Mouse (Mus musculus) inflammation-experienced regulatory T-cells, adult 6 months (primary cell): ENCODE data around the gene Lamb3. TPM values are rescaled to one million over a fixed set of nuclear protein-coding genes. Genes with fewer than 3 reads are reported as not detected.

Source experiments
- ATAC-seq: one replicate; pipeline ENCODE4 v1.8.0; 2017
- polyA plus RNA-seq, 3 experiments: library from polyadenylated mRNA; unstranded; fragments of 100-300 nt; shearing (Covaris generic); gene quantifications; one replicate each; pipeline ENCODE4 v1.2.1; 2017

Gene Lamb3
- polyA plus RNA-seq, 3 experiments from 2014 or later, result 16.6 to 23.0 (median 20.6) TPM

DNA sequence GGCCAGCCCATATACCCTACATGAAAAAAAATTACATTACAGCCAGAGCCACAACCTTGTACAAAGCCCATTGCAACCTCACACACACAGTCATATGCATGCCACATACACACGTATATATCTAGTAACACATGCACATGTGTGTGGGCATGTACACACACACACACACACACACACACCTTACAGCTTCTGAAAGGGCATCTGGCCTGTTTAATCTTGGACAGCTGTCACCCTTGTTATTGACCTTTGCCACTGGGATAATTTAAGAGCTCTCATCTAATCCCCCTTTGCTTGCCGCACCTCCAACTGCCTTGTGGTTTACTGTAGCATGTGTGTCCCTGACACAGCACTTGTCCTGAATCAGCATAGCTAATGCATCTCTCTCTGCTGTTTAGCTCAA, 3.7 kb upstream of the Lamb3 start:
- ATAC-seq, result no peak

DNA sequence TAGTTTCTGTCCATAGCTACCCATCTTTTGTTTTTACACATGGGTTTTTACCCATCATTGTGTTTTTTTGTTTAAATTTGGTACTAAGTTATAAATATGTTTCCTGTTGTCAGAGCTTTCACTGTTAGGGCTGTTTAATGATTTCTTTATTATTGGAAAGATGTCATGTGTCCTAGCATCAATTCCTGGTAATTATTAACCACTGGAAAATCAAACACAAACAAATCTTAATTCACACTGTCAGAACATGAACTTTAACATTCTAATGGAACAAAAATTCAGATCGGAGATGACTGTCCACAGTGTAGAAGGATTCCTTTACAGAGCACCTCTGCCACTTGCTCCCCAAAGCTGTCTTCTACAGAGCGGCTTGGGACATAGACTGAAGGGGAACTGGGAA, 2.1 kb upstream of the Lamb3 start:
- ATAC-seq, result no peak

DNA sequence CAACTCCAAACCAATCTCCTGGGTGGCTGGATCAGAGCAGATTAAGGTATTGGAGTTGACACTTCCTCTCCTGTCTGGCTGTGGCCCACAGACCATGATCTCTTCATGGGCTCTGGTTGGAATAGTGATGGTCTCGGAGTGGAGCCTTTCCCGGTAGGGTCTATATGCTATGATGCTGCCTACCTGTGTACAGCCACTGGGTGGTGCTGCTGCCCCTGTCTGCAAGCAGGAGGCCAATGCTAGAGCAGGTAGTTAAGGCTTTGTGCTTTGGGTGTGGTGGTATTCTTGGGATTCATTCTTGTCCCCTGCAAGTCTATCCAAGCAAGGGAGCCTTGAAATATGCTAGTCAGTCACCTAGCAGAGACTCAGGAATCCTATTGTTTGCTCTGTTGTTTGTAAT, 679 bp downstream of the Lamb3 start:
- ATAC-seq, result peak; percentile 92

DNA sequence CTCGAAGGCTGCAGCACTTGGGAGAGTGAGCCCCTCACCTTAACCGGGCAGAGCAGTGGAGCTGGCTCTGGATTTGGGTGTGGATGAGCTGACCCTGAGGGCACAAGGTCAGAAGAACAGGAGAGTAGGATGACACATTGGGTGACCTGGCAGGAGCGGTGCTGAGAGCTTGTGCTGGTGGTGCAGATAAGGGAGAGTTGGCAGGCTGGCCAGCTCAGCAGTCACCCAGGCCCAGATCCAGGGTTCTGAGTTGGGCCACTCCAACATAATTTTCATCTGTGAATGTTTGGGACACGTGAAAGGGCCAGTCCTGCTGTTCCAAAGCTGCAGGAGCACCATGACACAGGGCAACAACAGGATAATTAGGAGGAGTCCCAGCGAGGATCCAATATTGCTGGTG, 3.9 kb downstream of the Lamb3 start:
- ATAC-seq, result no peak

DNA sequence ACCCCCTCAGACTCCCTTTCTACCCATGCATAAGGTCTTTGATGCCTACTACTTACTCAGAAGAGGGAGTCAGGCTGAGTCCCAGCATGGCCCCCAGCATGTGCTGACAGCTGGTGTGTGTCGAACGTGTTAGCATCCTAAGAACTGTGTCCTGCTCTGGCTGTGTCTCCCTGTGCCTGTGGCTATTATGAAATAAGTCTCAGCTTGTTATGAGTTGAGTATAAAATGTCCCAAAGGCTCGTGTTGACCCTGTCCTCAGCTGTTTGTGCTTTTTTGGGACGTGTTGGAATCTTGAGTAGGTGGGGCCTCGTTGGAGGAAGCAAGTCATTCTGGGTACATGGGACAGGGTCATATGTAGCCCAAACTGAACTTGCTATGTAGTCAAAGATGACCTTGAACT, 6.6 kb downstream of the Lamb3 start:
- no peak for ATAC-seq

DNA sequence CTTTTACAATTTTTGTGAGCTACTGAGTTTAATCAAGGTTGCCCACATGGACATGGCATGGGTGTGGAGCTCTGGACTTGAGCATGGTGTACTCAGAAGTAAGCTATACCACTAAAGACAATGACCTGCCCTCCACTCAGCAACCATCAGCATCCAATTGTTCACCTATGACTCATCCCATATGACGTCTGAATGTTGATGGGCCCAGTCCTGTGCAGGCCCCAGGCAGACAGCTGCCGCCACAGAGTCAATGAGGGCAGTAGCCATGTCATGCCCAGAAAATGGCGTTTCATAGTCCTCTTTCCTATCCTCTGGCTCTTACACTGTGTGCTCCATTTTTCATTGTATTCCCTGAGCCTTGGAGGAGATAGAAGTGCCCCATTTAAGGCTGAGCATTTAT, 8.5 kb downstream of the Lamb3 start:
- ATAC-seq, result no peak

DNA sequence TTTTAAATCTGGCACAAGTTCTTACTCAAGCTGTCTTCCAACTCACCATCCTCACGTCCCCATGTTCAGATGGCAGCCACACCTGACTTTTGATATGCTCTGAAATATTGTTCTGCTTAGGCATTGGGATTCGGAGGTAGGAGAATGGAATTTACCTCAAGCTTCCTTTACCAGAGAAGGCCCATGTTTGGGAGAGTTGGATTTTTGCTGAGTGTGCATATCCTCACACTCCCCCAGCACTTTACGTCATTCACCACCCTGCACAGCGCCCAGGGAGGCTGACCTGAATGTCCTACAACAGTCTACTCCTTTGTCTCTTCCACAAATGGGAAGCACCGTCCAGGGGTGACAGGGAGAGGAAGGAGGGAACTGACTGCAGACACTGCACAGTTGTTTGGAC, 12.9 kb downstream of the Lamb3 start:
- ATAC-seq, result no peak

DNA sequence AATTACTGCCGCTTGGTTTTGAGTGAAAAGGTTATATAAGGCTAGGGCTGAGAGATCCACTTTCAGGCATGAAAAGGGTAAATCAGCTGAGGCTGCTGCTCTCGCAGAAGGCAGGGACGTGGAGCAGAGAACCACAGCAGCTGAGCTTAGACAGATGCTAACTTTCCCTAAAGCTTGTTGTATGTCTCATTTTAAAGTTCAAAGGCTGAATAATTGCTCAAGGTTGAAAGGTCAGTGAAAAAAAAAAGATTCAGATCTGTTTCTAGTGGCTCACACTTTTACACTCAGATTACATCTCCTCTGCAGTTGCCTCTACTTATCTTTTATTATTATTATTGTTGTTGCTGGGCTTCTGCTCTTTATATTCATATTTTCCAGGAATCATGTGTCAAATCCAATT, 18.0 kb downstream of the Lamb3 start:
- peak; percentile 19 for ATAC-seq

DNA sequence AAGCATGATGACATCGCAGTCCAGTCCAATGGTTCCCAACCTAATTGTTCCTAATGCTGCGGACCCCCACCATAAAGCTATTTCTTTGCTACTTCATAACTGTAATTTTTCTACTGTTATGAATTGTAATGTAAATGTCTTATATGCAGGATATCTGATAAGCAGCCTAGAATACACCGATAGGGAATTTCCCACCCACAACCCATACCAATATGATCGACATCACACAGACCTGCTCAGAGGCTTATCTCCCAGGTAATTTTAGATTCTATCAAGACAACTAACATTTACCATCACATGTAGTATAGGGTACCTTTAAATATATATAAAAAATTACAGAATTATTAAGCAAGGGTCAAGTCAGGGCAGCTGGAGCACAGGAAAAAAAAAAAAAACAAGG, 18.6 kb downstream of the Lamb3 start:
- ATAC-seq, result peak; percentile 72

DNA sequence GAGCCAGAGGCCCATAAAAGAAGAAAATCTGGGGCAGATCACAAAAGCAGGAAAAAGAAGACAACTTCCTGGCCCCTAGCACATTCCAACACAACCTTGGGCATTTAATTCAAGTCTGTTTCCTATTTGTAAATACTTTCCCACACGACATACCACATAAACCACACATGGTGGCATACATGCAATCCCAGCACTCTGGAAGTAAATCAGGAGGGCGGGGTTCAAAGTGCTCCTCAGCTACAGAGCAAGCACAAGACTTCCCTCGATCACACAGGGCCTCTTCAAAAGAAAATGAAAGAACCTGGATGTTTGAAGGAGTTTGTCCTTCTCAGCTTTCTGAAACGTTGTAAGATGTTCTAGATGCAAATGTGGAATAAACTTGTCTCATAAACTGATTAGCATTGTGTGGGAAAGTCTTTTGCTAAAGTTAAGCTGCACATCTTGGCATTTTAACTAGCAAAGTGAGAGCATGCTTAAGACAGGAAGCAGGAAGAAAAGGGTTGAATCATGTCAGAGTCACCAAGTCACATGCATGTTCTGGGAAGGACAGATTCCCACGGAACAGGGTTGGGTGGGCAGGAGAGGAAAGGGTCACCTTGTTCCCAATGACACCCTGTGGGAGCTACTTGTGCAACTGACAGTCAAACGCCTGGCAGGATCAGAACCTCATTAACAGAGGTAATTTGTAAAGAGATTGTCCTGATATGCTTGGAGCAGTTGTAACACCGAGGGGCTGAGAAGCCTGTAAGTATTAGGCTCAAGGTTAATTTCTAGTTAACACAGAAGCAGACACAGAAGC, 19.4 kb downstream of the Lamb3 start:
- ATAC-seq, result no peak

DNA sequence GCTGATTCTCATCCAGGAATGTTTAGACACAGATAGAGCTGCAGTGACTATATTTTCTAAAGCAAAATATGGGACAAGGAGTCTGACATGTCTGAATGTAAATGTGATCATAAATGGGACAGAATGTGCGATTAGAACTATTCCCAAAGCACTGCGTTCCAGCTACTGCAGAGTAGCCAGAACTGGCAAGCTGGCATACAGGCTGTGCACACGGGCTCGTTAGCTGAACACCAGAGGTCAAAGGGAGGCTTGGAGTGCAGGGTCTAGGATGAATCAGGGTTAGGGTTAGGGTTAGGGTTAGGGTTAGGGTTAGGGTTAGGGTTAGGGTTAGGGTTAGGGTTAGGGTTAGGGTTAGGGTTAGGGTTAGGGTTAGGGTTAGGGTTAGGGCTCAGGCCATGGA, 20.0 kb downstream of the Lamb3 start:
- ATAC-seq, result no peak

DNA sequence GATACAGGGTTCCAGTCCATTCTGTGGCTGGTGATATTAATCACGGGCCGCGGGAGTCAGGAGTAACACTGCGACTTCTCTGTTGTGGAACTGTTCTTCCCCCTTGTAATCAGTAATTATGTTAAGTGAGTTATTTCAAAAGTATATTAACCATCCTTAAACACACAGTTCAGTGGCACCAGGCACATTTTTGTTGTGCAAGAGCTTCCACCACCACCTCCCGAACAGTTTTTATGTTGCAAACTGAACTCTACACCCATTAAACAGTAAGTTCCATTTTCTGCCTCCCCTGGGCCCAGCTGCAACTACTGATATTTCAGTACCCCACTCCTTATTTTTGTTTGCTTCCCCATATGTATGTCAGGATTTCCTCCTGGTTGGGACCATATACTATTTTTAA, 22.1 kb downstream of the Lamb3 start:
- ATAC-seq, result no peak

DNA sequence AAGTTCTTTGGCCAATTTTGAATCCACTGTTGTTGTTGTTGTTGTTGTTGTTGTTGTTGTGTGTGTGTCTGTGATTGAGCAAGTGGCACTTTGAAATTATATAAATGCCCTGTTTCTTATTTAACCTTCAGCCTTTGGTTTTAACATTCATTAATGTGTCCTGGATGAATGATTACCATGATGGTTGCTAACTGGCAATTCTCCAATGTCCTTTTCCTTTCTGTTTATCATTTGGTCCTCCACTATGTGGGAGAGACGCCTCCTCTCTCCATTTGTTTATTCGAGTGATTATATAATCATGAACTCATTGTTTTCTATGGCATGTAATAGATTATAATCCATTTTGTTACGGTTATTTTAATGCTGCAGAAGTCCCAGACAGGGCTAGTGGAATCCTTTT, 23.0 kb downstream of the Lamb3 start:
- ATAC-seq, result no peak

DNA sequence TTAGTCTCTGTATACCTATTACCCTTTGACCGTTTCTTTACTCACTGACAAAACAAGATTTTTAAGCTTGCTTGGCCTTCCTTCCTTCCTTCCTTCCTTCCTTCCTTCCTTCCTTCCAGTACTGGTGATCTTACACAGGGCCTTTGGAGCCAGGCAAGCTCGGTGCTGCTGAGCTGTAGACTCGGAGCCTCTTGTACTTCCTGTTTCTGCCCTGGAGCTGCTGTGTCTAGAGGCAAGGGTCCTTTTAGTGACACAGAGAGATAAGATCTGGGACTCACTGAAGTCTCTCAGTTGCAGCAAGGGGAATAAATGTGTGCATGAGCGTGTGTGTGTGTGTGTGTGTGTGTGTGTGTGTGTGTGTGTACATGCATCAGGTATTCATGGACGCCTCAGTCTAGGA, 23.4 kb downstream of the Lamb3 start:
- peak; percentile 60 for ATAC-seq

DNA sequence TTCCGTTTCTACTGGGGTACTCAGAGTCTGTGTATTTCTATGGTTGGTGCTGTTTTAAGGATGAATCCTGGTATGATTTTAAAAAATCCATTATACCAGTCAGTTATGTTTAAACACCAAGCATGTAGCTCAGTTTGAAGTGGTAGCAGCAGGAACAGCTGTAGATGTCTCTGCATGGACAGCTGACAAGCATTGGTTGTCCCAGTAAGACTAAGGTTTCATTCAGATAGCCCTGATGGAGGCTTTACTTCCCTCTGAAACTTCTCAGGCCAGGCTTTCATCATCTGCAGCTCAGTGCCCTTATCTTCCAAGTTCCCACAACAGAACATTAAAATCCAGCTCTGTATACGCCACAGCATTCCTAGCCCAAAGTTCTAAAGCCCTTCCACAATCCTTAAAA, 25.2 kb downstream of the Lamb3 start:
- no peak for ATAC-seq

DNA sequence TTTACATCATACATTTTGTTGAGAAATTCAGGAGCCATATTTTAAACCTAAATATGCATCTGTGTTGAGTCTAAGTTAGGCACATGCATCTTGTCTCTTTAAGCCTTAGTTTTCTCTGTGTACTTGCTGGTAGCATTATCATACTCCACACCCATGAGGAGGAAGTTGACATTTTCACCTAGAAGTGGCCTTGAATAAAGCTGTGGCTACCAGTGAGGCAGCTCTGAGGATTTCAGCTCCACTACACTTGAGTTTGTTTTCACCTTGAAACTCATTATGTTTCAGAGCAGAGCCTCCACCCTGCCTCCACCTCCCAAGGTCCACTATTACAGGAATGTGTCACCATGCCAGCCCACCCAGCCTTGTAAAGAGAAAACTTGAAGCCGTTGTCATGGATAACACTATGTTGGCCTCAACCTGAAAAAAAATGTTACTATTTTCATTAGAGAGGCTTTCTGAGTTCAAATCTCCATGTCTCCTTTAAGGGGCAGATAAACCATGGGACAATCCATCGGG, 26.7 kb downstream of the Lamb3 start:
- ATAC-seq, result no peak

DNA sequence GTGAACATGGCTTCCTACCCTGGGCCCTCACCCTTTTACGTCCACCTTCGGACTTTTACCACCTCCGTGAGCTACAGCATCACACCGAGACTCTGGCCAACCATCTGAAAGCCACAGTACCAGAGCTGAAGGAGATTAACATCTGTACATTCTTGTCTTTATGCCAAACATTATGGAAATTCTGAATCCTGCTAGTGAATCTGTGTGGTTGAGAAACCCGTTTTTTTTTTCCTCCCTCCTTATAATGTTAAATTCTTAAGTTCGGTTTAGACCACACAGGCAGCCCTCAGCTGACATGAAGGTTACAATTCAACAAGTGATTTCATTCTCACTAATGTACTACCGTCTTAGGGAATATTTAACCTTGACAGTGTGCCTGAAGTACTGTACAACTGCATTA, 27.4 kb downstream of the Lamb3 start:
- ATAC-seq, result no peak

DNA sequence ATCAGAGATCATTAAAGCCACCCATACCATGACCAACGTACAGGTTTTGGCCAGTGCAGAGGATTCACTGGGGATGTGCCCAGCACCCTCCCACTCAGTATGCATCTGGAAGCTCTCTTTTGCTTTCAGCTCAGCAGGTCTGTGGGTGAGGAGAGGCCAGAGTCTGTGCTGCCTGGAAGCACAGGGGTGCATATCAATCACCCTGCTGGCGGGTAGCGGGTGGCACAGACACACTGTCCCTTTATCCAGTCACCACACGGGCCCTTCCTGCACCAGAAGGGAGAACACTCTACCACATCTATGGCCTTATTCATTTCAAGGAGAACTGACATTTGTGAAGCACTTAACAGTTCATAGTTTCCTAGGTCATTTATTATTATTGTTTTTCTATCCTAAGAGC, 30.9 kb downstream of the Lamb3 start:
- ATAC-seq, result no peak

DNA sequence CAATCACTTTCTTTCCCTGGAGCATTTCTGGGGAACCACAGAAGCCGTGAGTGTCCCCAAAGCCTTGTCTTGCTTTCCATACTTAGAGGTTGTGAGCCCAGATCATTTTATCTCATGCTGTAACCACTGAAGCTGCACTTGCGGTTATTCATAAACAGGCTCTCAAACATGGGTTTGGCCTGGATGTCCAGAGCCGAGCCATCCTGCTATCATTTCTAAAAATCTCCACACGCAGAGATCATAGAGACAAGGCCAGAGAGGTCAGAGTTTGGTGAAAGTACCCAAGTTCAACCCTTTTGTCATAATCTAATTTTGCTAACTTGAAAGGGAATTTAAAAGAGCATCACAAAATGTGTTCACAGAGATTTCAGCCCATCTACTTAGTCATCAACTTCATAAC, 33.9 kb downstream of the Lamb3 start:
- no peak for ATAC-seq

DNA sequence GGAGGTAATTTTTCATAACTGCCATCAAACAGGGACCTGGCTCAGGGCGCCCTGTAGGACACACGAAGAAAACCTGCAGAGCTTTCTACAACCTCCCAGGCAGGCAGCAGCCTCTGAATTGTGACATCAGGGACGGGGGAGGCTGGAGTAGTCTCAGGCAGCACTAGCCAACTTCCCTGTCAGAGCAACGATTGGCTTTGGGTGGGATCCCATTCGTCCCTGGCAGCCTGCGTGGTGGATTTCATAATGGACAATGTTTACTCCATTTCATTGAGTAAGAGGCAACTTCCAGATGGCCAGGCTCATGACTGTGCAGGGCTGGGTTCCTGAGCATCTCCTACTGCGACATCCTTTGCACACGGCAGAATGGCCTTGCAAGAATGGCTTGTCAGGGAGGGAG, 34.7 kb downstream of the Lamb3 start:
- ATAC-seq, result no peak

DNA sequence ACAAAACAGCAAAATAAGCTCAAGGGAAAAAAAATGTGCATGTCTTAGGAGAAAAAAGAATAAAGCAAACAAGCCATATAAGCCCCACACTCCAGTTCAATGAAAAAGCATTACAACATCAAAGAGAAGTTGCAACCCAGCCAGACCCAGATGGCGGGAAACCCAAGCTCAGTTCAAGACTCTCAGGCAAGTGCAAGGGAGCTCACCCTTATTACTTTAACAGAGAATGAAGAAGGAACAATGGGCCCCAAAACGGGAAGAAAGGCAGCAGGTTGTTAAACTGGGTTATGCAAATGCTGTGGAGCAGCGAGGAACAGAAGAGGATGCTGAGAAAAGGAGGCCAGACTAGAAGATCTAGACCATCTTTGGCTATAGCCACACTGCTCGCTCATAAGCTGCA, 35.4 kb downstream of the Lamb3 start:
- peak; percentile 21 for ATAC-seq

DNA sequence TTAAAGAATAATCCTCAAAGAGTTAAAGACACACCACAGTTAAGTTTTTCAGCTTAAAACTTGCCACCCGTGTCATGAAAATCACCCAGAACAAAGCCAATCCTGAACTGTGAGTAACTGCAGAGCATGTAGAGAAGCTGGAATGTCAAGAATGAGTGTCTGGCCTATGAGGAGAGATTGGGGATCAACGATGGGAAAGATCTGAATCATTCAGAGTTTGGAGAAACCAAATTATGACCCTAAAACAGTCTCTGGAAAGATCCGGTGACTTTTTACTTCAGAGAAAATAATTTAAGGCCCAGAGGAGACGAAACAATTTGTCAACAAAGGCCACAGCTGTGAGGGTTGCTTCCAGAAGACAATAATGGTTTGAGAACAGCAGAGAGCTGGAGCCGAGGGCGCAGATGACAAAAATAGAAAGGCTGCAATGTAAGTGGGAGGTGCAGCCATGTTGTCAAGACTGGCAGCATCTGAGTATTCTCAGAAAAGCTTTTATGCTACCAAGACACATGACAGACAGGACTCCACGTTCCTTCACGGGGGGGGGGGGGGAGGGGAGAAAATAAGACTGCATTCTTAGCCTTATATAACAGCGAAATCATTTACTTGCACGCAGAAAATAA, 36.2 kb downstream of the Lamb3 start:
- ATAC-seq, result no peak

DNA sequence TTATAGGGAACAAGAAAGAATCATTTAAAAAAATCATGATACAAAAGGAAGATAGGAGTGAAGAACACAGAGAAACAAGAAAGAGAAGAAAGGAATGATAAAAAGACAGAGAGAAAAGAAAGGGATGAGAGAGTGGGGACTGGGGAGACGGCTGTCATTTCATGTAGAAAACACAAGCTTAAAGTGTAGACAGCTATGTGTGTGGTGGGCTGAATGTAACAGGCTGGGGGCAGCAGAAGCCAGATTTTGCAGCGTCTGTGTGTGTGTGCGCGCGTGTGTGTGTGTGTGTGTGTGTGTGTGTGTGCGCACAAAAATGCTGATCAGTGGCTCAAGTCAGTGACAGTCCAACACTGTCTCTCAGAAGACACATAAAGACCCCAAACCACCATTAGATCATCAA, 36.7 kb downstream of the Lamb3 start:
- no peak for ATAC-seq

DNA sequence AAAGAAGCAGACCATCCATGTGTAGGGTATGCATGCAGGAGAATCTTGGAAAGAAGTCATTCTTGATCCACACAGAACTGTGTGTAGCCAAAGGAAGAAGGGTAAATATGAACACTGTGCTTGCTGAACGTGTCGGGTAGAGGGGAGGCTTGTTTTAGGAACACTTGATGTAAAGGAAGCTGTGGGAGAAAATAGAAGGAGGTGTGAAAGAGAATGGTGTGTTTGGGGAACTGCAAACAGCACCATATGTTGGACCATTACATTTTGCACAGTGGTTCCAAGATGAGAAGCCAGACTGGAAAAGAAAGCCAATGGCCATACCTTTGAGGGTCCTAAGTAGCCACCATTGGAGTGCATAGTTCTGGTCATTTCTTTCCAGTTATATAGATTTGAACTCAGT, 42.5 kb downstream of the Lamb3 start:
- no peak for ATAC-seq

DNA sequence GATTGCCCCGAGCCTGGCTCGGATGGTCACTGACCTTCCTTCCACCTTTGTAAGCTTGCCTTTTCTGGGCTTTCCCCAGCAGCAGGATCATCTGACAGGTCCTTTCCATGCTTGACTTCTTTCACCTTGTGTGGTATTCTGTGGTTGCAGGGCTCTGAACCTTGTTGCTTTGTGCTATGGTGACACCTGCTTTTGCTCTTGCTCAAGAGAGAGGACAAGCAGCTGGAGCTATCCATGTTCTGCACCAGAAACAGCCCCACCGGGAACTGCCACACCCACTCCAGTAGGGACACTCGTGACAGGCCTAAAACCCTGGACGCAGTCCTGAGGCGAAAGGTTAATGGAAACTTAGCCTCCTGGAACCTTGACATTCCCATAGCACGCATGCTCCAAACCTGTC, 43.9 kb downstream of the Lamb3 start:
- ATAC-seq, result no peak
